Mouse (Mus musculus) C2C12 (cell line): ENCODE measurements around the gene Pcbp4. TPM values are rescaled to one million over a fixed set of nuclear protein-coding genes. Genes with fewer than 3 reads are reported as not detected.

ENCODE experiments used
- H3K27me3 ChIP-seq: one replicate; pipeline ENCODE4 v1.6.1; 2011; ENCODE audit not compliant: control insufficient read depth, insufficient read depth, insufficient read length
- H3K36me3 ChIP-seq: one replicate; pipeline ENCODE4 v1.6.1; 2011; ENCODE audit not compliant: control insufficient read depth, insufficient read depth
- H3K4me3 ChIP-seq: one replicate; pipeline ENCODE4 v1.5.1; 2011; ENCODE audit warnings: mild to moderate bottlenecking, control low read depth; ENCODE audit not compliant: poor library complexity, insufficient read depth, severe bottlenecking
- H3K79me2 ChIP-seq: one replicate; pipeline ENCODE4 v1.6.1; 2011; ENCODE audit not compliant: control insufficient read depth, insufficient read depth
- H3K79me3 ChIP-seq: one replicate; pipeline ENCODE4 v1.6.1; 2011; ENCODE audit warnings: low read depth, control low read depth
- H3ac ChIP-seq: one replicate; pipeline ENCODE3; 2011; ENCODE audit warnings: low read depth; ENCODE audit not compliant: control insufficient read depth, insufficient read length
- CEBPB ChIP-seq: IDR thresholded peaks from one replicate; pipeline ENCODE4 v1.6.1; 2011; ENCODE audit warnings: low read depth, mild to moderate bottlenecking, control low read depth, moderate library complexity
- CTCF ChIP-seq: IDR thresholded peaks from one replicate; pipeline ENCODE4 v1.5.1; 2011; ENCODE audit not compliant: control insufficient read depth, insufficient read depth, insufficient read length
- FOSL1 ChIP-seq: IDR thresholded peaks from one replicate; pipeline ENCODE4 v1.8.0; 2011; ENCODE audit warnings: mild to moderate bottlenecking, low read length; ENCODE audit not compliant: poor library complexity, insufficient read depth, severe bottlenecking
- MAX ChIP-seq: IDR thresholded peaks from one replicate; pipeline ENCODE4 v1.6.1; 2011; ENCODE audit warnings: mild to moderate bottlenecking, control low read depth
- MYOD1 ChIP-seq: IDR thresholded peaks from one replicate; pipeline ENCODE4 v1.6.1; 2011; ENCODE audit warnings: low read depth; ENCODE audit not compliant: control insufficient read depth, insufficient read length
- MYOG ChIP-seq: IDR thresholded peaks from one replicate; pipeline ENCODE4 v1.6.1; 2011; ENCODE audit not compliant: control insufficient read depth, insufficient read length; ENCODE audit errors: extremely low read depth
- USF1 ChIP-seq: IDR thresholded peaks from one replicate; pipeline ENCODE4 v1.6.1; 2011; ENCODE audit warnings: low read depth, mild to moderate bottlenecking, control low read depth, moderate library complexity
- polyA plus RNA-seq: library from polyadenylated mRNA; unstranded; fragments of >200 nt; fragmentation: generic; extraction: Trizol; gene quantifications from one replicate; pipeline ENCODE4 v1.2.1, GENCODE M21; 2012; ENCODE audit warnings: missing spikeins

Gene Pcbp4
- polyA plus RNA-seq, 1 experiment, result 294 TPM

DNA sequence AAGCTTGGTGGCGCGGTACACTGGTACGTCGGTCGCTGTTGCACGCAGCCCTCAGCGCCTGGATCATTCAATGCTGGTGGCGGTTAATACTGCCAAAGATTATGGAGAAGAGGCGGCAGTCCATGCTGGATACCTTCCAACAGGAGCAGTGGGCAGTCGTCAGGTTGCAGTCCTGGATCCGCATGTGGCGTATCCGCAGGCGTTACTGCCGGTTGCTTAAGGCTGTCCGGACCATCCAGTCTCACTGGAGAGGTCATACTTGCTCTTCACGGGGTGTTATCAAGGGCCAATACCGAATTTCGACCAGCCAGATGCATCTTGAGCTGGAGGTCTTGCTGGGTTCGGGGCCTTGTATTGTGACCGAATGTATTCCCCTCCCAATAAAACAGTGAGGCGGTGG lies 48.8 kb downstream of the Pcbp4 start:
- no peaks in the 10 kb centered on the region for H3K27me3 ChIP-seq
- H3K79me2 ChIP-seq, result no peaks in the 10 kb centered on the region
- no peak for TF ChIP-seq FOSL1
- no peak for TF ChIP-seq MAX
- TF ChIP-seq CTCF, result no peak
- TF ChIP-seq MYOG, result no peak
- no peak for TF ChIP-seq CEBPB
- TF ChIP-seq USF1, result no peak
- H3K79me3 ChIP-seq, result no peaks in the 10 kb centered on the region
- no peak overlapping the region for H3ac ChIP-seq
- no peak overlapping the region for H3K4me3 ChIP-seq
- no peaks in the 10 kb centered on the region for H3K36me3 ChIP-seq

DNA sequence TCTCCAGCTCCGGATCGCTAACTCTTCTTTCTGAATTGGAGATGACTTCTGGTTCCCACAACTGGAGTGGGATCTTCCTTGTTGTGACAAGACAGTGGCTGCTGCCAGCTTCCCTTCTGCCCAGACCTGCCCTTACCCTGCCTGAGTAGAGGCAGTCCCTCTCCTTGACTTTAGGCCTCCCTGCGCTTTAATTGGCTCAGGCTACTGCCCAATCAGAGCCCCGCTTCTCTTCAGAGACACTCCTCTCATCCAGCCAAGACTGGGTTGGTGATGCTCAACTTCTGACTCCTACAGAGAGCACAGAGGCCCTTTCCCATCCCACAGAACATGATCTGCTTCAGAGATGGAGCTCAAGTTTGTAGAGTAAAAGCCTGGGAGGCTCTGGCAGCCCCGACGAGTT lies 51.2 kb downstream of the Pcbp4 start:
- TF ChIP-seq FOSL1, result no peak
- TF ChIP-seq MAX, result no peak
- TF ChIP-seq CEBPB, result no peak
- no peak for TF ChIP-seq USF1
- no peak for TF ChIP-seq MYOD1
- TF ChIP-seq MYOG, result no peak
- TF ChIP-seq CTCF, result no peak
- no peaks in the 10 kb centered on the region for H3K79me3 ChIP-seq
- no peak overlapping the region for H3ac ChIP-seq
- H3K36me3 ChIP-seq, result no peaks in the 10 kb centered on the region
- H3K79me2 ChIP-seq, result no peaks in the 10 kb centered on the region
- H3K4me3 ChIP-seq, result no peak overlapping the region
- H3K27me3 ChIP-seq, result peaks cover 4% of the 10 kb centered on the region

DNA sequence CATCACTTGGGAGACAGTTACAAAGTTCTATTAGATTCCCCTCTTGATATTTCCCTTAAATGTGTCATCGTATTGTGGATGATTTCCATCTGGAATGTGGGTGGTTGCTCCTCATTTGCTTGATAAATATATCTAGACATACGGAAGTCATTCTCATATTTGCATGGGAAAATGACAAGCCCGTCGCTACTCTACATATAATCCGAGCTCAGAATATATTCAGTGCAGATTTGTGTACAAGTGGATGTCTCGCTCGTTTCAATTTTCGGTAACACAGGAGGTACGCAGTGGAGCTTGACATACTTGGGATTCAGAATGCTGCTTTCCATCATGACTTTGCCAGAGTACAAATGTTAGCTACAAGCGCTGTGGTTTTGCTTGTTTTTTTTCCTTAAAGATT lies 56.3 kb downstream of the Pcbp4 start:
- H3K27me3 ChIP-seq, result peaks cover 12% of the 10 kb centered on the region
- no peaks in the 10 kb centered on the region for H3K79me2 ChIP-seq
- no peak overlapping the region for H3ac ChIP-seq
- no peak overlapping the region for H3K4me3 ChIP-seq
- no peaks in the 10 kb centered on the region for H3K79me3 ChIP-seq
- TF ChIP-seq CEBPB (no peak), USF1 (no peak), MYOD1 (no peak), FOSL1 (no peak), MAX (no peak), MYOG (no peak), CTCF (no peak)
- H3K36me3 ChIP-seq, result no peaks in the 10 kb centered on the region

DNA sequence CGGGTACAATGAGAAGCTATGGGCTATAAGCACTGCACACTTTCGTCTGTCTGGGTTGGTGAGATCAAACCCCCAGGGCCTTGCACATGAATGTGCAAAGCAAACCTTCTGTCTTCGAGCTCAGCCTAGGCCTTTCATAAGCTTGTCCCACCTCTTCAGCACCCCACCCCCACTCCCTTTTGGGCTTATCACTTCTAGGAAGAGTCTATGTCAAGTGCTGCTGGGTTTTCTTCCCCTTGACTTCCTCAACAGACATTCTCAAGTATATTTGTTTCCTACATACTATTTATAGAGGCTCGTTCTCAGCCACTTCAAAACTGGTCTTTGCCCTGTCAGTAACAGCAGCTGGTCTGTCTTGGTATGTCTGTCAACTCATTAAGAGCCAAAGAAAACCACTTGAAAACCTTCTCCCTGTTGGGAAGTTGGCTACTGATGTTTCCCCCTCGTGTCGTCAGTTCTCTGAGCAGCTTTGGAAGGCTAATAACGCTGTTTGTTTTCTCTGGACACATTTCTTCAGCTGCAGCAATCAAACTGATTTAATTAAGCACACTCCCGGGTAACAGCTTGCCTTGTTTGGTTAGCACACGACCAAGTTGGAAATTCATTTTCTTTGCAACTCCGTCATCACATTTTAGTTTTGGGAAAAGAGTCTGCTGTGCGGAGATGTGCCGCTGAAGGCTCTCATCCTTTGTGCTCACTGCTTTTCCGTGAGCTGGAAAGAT lies 59.8 kb downstream of the Pcbp4 start:
- peaks cover 32% of the 10 kb centered on the region for H3K27me3 ChIP-seq
- no peaks in the 10 kb centered on the region for H3K79me3 ChIP-seq
- TF ChIP-seq CEBPB (no peak), MYOG (no peak), MYOD1 (no peak), FOSL1 (no peak), MAX (no peak), CTCF (no peak), USF1 (no peak)
- no peak overlapping the region for H3K4me3 ChIP-seq
- H3K79me2 ChIP-seq, result no peaks in the 10 kb centered on the region
- no peak overlapping the region for H3ac ChIP-seq
- H3K36me3 ChIP-seq, result no peaks in the 10 kb centered on the region

DNA sequence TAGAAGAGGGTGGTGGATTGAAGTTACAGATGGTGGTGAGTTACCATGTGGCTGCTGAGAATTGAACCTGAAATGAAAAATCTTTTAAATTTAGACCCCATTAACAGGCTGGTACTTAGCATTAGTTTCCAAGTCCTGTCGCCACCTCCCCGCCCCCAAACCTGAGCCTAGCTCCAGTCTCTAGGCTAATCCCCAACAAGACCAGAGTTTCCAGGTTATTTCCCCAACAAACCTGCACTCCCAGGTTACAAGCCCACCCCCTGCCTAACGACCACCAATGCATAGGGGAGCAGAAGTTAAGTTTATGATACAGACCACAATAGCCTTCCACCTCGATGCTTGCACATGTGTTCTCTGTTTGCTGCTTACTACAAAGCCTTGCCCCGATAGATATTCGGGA lies 60.5 kb downstream of the Pcbp4 start:
- Histone ChIP-seq H3K27me3 (peaks cover 30% of the 10 kb centered on the region), H3ac (no peak overlapping the region), H3K36me3 (no peaks in the 10 kb centered on the region), H3K79me2 (no peaks in the 10 kb centered on the region), H3K4me3 (no peak overlapping the region), H3K79me3 (no peaks in the 10 kb centered on the region)
- TF ChIP-seq MYOD1, result no peak
- no peak for TF ChIP-seq CTCF
- TF ChIP-seq MYOG, result no peak
- no peak for TF ChIP-seq USF1
- no peak for TF ChIP-seq FOSL1
- TF ChIP-seq CEBPB, result no peak
- TF ChIP-seq MAX, result no peak

Other genes starting within 250 kb of the Pcbp4 start
- gene Tlr9, start 230.7 kb upstream of the Pcbp4 start, polyA plus RNA-seq, result not detected
- 81.3 TPM for gene Alas1, start 204.6 kb upstream of the Pcbp4 start, polyA plus RNA-seq
- 20.6 TPM for gene Poc1a, start 172.2 kb upstream of the Pcbp4 start, polyA plus RNA-seq
- gene Dusp7, start 84.7 kb upstream of the Pcbp4 start, polyA plus RNA-seq, result 11.0 TPM
- 72.9 TPM for gene Rpl29, start 23.8 kb upstream of the Pcbp4 start, polyA plus RNA-seq
- 21.4 TPM for gene Acy1, start 15.0 kb upstream of the Pcbp4 start, polyA plus RNA-seq
- gene Abhd14b, start 5.8 kb upstream of the Pcbp4 start, polyA plus RNA-seq, result 6.1 TPM
- gene Abhd14a, start 5.6 kb upstream of the Pcbp4 start, polyA plus RNA-seq, result 18.4 TPM
- 0.29 TPM for gene Gpr62, start 12.6 kb downstream of the Pcbp4 start, polyA plus RNA-seq
- gene Rrp9, start 22.7 kb downstream of the Pcbp4 start, polyA plus RNA-seq, result 109 TPM
- 26.8 TPM for gene Parp3, start 23.7 kb downstream of the Pcbp4 start, polyA plus RNA-seq
- 0.08 TPM for gene Iqcf1, start 46.7 kb downstream of the Pcbp4 start, polyA plus RNA-seq
- gene Iqcf5, start 61.3 kb downstream of the Pcbp4 start, polyA plus RNA-seq, result not detected
- gene Iqcf3, start 108.3 kb downstream of the Pcbp4 start, polyA plus RNA-seq, result not detected
- gene Iqcf4, start 117.7 kb downstream of the Pcbp4 start, polyA plus RNA-seq, result not detected
- gene Iqcf6, start 173.3 kb downstream of the Pcbp4 start, polyA plus RNA-seq, result not detected
- not detected for gene Grm2, start 202.8 kb downstream of the Pcbp4 start, polyA plus RNA-seq
- 79.0 TPM for gene Tex264, start 232.6 kb downstream of the Pcbp4 start, polyA plus RNA-seq